Mouse (Mus musculus) neural tube, embryonic 14.5 days (tissue): ENCODE results near the gene Cct4. TPM values are rescaled to one million over a fixed set of nuclear protein-coding genes. Genes with fewer than 3 reads are reported as not detected.
A peak's percentile ranks its signal among the peaks of the same experiment; 100 is the strongest.

Experiments
- ATAC-seq: fragments of 200-750 bp; cut with Nextera tagmentation; 2 replicates; pipeline ENCODE4 v1.8.0; 2017; ENCODE audit warnings: low read depth, mild to moderate bottlenecking, moderate TSS enrichment, moderate library complexity
- H3K27ac ChIP-seq: fragments of 300-500 bp; sonication (generic); 2 replicates; pipeline ENCODE4 v1.5.1; 2014; ENCODE audit warnings: low read depth, mild to moderate bottlenecking, control low read depth, low read length, moderate library complexity, mixed read lengths
- H3K27me3 ChIP-seq: fragments of 300-500 bp; sonication (generic); 2 replicates; pipeline ENCODE4 v1.6.1; 2014; ENCODE audit warnings: low read length; ENCODE audit not compliant: control insufficient read depth, insufficient read depth
- H3K36me3 ChIP-seq: fragments of 300-500 bp; sonication (generic); 2 replicates; pipeline ENCODE4 v1.6.1; 2014; ENCODE audit warnings: low read length, mixed read lengths; ENCODE audit not compliant: control insufficient read depth, insufficient read depth
- H3K4me1 ChIP-seq: fragments of 300-500 bp; sonication (generic); 2 replicates; pipeline ENCODE4 v1.6.1; 2014; ENCODE audit warnings: low read length; ENCODE audit not compliant: control insufficient read depth, insufficient read depth
- H3K4me2 ChIP-seq: fragments of 300-500 bp; sonication (generic); 2 replicates; pipeline ENCODE4 v1.6.1; 2014; ENCODE audit warnings: mild to moderate bottlenecking, low read depth, low read length, control low read depth
- H3K4me3 ChIP-seq: fragments of 300-500 bp; sonication (generic); 2 replicates; pipeline ENCODE4 v1.5.1; 2014; ENCODE audit warnings: low read depth, low read length, control low read depth, mixed read lengths
- H3K9ac ChIP-seq: fragments of 300-500 bp; sonication (generic); replicated peaks from 2 replicates; pipeline ENCODE4 v1.6.1; 2014; ENCODE audit warnings: low read depth, mild to moderate bottlenecking, control low read depth, low read length, mixed read lengths
- H3K9me3 ChIP-seq: fragments of 300-500 bp; sonication (generic); 2 replicates; pipeline ENCODE4 v1.6.1; 2016; ENCODE audit warnings: low read length; ENCODE audit not compliant: control insufficient read depth
- WGBS: fragments of 180-500 bp; shearing (Covaris S2); extraction: QIAGEN DNeasy Blood & Tissue Kit; methylation state at CpG from one replicate; pipeline ENCODE4 v1.1.7; 2014; 5-methylcytosine and 5-hydroxymethylcytosine counted together
- polyA plus RNA-seq: library from polyadenylated mRNA; unstranded; fragments of >200 nt; fragmentation: Nextera tagmentation; extraction: Ambion mirVana; gene quantifications from 2 replicates; pipeline ENCODE4 v1.2.1, GENCODE M21; 2014

The Cct4 gene
- polyA plus RNA-seq, 1 experiment from 2014 or later, result 291 TPM

- H3K4me1 ChIP-seq, result no peaks in the 10 kb centered on the region
- no peak for ATAC-seq
- WGBS, result 85% methylated on average over 4 of the region's 4 CpGs
These were observed 24.8 kb upstream of the Cct4 start for GRCm38 (mm10) chr11:22965503-22965902.

DNA sequence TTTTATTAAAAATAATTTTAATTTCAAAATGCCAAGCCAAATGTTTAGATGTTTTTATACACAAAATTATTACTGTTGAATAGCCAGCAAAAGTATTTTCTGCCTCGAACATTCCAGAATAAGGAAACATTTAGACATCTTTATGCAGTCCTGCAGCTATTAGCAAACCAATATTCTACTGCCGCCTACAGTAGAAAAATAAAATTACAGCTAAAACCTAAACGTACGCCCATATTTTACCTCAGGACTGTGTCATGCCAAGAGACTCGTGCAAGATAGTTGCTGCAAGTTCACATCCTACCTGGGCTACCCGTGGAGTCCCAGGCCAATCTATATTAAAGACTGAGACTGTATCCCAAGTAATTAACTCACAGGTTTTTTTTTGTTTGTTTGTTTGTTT lies 20.8 kb upstream of the Cct4 start:
- Histone ChIP-seq H3K4me1 (no peaks in the 10 kb centered on the region), H3K4me2 (no peak overlapping the region), H3K27me3 (no peaks in the 10 kb centered on the region), H3K9me3 (peaks cover 11% of the 10 kb centered on the region; the same call in 1 of the 2 replicates), H3K36me3 (no peaks in the 10 kb centered on the region), H3K9ac (no peak overlapping the region), H3K27ac (no peak overlapping the region), H3K4me3 (no peak overlapping the region)
- WGBS, result 71% methylated on average over 6 of the region's 6 CpGs
- ATAC-seq, result no peak

More at GRCm38 (mm10) chr11:22965503-22965902, 24.8 kb upstream of the Cct4 start:
- Histone ChIP-seq H3K4me3 (no peak overlapping the region), H3K9me3 (0 out of 2 replicates have a peak, but pooled peaks cover 2% of the 10 kb centered on the region), H3K4me2 (no peak overlapping the region), H3K27me3 (no peaks in the 10 kb centered on the region), H3K36me3 (no peaks in the 10 kb centered on the region), H3K27ac (no peak overlapping the region), H3K9ac (no peak overlapping the region)

- no peak for ATAC-seq
- Histone ChIP-seq H3K4me2 (no peak overlapping the region), H3K36me3 (no peaks in the 10 kb centered on the region), H3K27me3 (no peaks in the 10 kb centered on the region), H3K9me3 (peaks cover 11% of the 10 kb centered on the region; the same call in 1 of the 2 replicates), H3K4me3 (no peak overlapping the region), H3K27ac (no peak overlapping the region), H3K9ac (no peak overlapping the region), H3K4me1 (peaks cover 3% of the 10 kb centered on the region; the same call in 1 of the 2 replicates)
- WGBS, result 97% methylated on average over 1 of the region's 1 CpGs
These were observed 19.8 kb upstream of the Cct4 start for GRCm38 (mm10) chr11:22970546-22970945.

DNA sequence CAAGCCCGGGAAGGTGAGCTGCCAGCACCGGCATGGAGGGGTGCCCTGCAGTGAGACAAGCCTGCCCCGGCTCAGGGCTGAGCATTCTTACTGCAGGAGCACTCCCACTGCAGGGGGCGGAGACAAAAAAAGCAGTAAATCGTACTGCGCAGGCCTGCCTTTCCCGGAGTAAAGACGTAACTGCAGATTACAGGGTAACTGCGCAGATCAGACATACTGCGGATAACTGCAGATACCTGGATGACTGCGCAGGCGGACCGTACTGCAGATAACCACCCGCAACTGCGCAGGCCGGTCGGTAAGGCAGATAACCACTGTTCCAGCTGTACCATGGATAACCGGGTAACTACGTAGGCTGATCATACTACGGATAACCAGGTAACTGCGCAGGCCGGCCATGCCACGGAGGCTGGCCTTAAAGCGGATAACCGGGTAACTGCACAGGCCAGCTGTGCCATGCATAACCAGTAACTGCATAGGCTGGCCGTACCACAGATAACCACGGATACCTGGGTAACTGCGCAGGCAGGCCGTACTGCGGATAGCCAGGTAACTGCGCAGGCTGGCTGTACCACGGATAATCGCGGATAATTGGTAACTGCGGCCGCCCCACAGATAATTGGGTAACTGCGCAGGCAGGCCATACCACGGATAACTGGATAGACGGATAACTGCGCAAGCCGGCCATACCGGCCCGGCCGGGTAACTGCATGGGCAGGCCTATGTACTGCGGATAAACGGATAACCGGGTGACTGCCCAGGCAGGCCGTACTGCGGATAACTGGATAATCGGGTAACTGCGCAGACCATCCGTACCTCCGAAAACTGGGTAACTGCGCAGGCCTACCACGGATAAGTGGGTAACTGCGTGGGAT lies 18.2 kb upstream of the Cct4 start, which contains the start of gene Zrsr1:
Zrsr1 (plus strand) TSS at position 171 of the 875 bp plus-strand sequence.
- WGBS, result 52% methylated on average over 56 of the region's 56 CpGs
- peak; percentile 89 for ATAC-seq
- H3K4me2 ChIP-seq, result peak within 1 kb of the TSS; percentile 55
- peak within 1 kb of the TSS; percentile 72 for H3K27ac ChIP-seq
- H3K36me3 ChIP-seq, result no peaks in the 10 kb centered on the region
- peaks cover 13% of the 10 kb centered on the region; the same call in 1 of the 2 replicates for H3K4me1 ChIP-seq
- peak within 1 kb of the TSS; percentile 56 for H3K4me3 ChIP-seq
- peaks cover 9% of the 10 kb centered on the region; the same call in 1 of the 2 replicates for H3K9me3 ChIP-seq
- peak within 1 kb of the TSS; percentile 61 for H3K9ac ChIP-seq
- H3K27me3 ChIP-seq, result no peaks in the 10 kb centered on the region

- ATAC-seq, result peak; percentile 73
- peak overlapping the region; percentile 56 for H3K4me3 ChIP-seq
- H3K9me3 ChIP-seq, result peaks cover 9% of the 10 kb centered on the region; the same call in 1 of the 2 replicates
- WGBS, result 43% methylated on average over 44 of the region's 46 CpGs
- peaks cover 16% of the 10 kb centered on the region; the same call in 1 of the 2 replicates for H3K4me1 ChIP-seq
- 0 out of 2 replicates have a peak, but pooled peaks cover 1% of the 10 kb centered on the region for H3K36me3 ChIP-seq
- H3K27me3 ChIP-seq, result no peaks in the 10 kb centered on the region
- H3K27ac ChIP-seq, result peak overlapping the region; percentile 72
- H3K4me2 ChIP-seq, result peak overlapping the region; percentile 63
- H3K9ac ChIP-seq, result peak overlapping the region; percentile 61
These were observed 17.4 kb upstream of the Cct4 start for GRCm38 (mm10) chr11:22972746-22973526.

GRCm38 (mm10) chr11:22973599-22973998 lies 16.7 kb upstream of the Cct4 start:
- H3K9me3 ChIP-seq, result peaks cover 9% of the 10 kb centered on the region; the same call in 1 of the 2 replicates
- 53% methylated on average over 14 of the region's 14 CpGs for WGBS
- H3K4me1 ChIP-seq, result peaks cover 17% of the 10 kb centered on the region; the same call in 1 of the 2 replicates
- no peak for ATAC-seq
- peak overlapping the region; percentile 46 for H3K4me3 ChIP-seq
- peak overlapping the region; percentile 63 for H3K4me2 ChIP-seq
- H3K9ac ChIP-seq, result peak overlapping the region; percentile 46; the same call in 1 of the 2 replicates
- peak overlapping the region; percentile 53 for H3K27ac ChIP-seq
- no peaks in the 10 kb centered on the region for H3K27me3 ChIP-seq
- peaks cover 6% of the 10 kb centered on the region; the same call in 1 of the 2 replicates for H3K36me3 ChIP-seq

- no peak overlapping the region for H3K4me2 ChIP-seq
- H3K36me3 ChIP-seq, result peaks cover 6% of the 10 kb centered on the region; the same call in 1 of the 2 replicates
- H3K27ac ChIP-seq, result no peak overlapping the region
- no peak overlapping the region for H3K4me3 ChIP-seq
- no peak overlapping the region for H3K9ac ChIP-seq
- H3K4me1 ChIP-seq, result peaks cover 24% of the 10 kb centered on the region
- no peaks in the 10 kb centered on the region for H3K9me3 ChIP-seq
- ATAC-seq, result no peak
- WGBS, result 97% methylated on average over 3 of the region's 3 CpGs
- H3K27me3 ChIP-seq, result no peaks in the 10 kb centered on the region
These were observed 12.1 kb upstream of the Cct4 start for GRCm38 (mm10) chr11:22978215-22978614.

GRCm38 (mm10) chr11:22978711-22979110 lies 11.6 kb upstream of the Cct4 start:
- 28% methylated on average over 1 of the region's 1 CpGs for WGBS
- no peaks in the 10 kb centered on the region for H3K9me3 ChIP-seq
- H3K4me2 ChIP-seq, result no peak overlapping the region
- no peak overlapping the region for H3K4me3 ChIP-seq
- H3K4me1 ChIP-seq, result peaks cover 24% of the 10 kb centered on the region
- H3K27ac ChIP-seq, result no peak overlapping the region
- no peaks in the 10 kb centered on the region for H3K27me3 ChIP-seq
- no peak overlapping the region for H3K9ac ChIP-seq
- peaks cover 6% of the 10 kb centered on the region; the same call in 1 of the 2 replicates for H3K36me3 ChIP-seq
- ATAC-seq, result no peak
